ENCODE assay signal across 11 mouse cellular contexts in genomic region chr15:86122261-86122949, GRCm38 (mm10).
DNase-seq lines count a peak whose midpoint lies in the region; ATAC-seq and TF ChIP-seq lines count a peak whose summit lies in the region.
"Had no signal": no experiment of that assay in that cellular context is flagged by ENCODE, and none has a peak within 500 bp of the region (broad histone marks: within the 10 kb centered on the region; RNA-seq: fewer than 3 reads in every experiment).

No protein-coding gene starts in this region.

- H3K27me3 ChIP-seq in liver, adult 2 months (ENCODE audit: control insufficient read depth, insufficient read depth, low read length): no peaks in the 10 kb centered on the region
- H3K27me3 ChIP-seq in liver, embryonic 11.5 days (replicated peaks; ENCODE audit: control insufficient read depth, insufficient read depth, low read length): no peaks in the 10 kb centered on the region
- H3K27me3 ChIP-seq: embryonic facial prominence, embryonic 12.5 days; hindbrain, embryonic 15.5 days had no signal

- H3K4me2 ChIP-seq in liver, embryonic 11.5 days: no peak overlapping the region
- H3K4me2 ChIP-seq: embryonic facial prominence, embryonic 12.5 days; hindbrain, embryonic 15.5 days had no signal

- peak; percentile 33 for DNase-seq in liver, adult 2 months (ENCODE audit: extremely low read depth, low read depth, low spot score)
- no peak for DNase-seq in liver, embryonic 11.5 days (ENCODE audit: low spot score)
- DNase-seq in adrenal gland, postnatal 25 days: peak; percentile 67
- peak; percentile 91 for DNase-seq in gastrocnemius, adult 2 months
- peak; percentile 30 to 50 for DNase-seq in kidney, postnatal 4 days
- no peak for DNase-seq in frontal cortex, postnatal 14 days (ENCODE audit: low spot score in 2 of 2)
- DNase-seq in embryo, embryonic 10 days (ENCODE audit: low spot score): no peak
- DNase-seq in left cerebral cortex, adult 8-10 months (ENCODE audit: low spot score in 2 of 2): no peak

- no peaks in the 10 kb centered on the region for H3K79me2 ChIP-seq in liver, adult 2 months (ENCODE audit: control insufficient read depth, insufficient read depth, low read length)

- H3K4me3 ChIP-seq in liver, adult 2 months (ENCODE audit: insufficient read depth, low read depth, low read length): no peak overlapping the region
- no peak overlapping the region for H3K4me3 ChIP-seq in liver, embryonic 11.5 days (ENCODE audit: low read depth, low read length)
- no peak overlapping the region for H3K4me3 ChIP-seq in gastrocnemius, adult 2 months
- H3K4me3 ChIP-seq: embryonic facial prominence, embryonic 12.5 days; hindbrain, embryonic 15.5 days had no signal

- no peak for TF ChIP-seq CTCF in liver, adult 2 months (IDR thresholded peaks at IDR 0.05; ENCODE audit: low read depth, low read length)
- peak; percentile 6; the same call in 1 of the 2 replicates for TF ChIP-seq CTCF in gastrocnemius, adult 2 months (IDR thresholded peaks at IDR 0.05)

- intact Hi-C loops in gastrocnemius, adult 2 months (cut with DNase I): loop anchor here (1.0 to 5.0 kb wide), 2 partner anchors 35 to 64 kb away; no protein-coding TSS in a partner anchor

- H3K27ac ChIP-seq in liver, adult 2 months (replicated peaks; ENCODE audit: insufficient read depth, low read depth, low read length): no peak overlapping the region
- no peak overlapping the region for H3K27ac ChIP-seq in liver, embryonic 11.5 days (ENCODE audit: low read depth, low read length)
- H3K27ac ChIP-seq in gastrocnemius, adult 2 months: peak overlapping the region; percentile 87
- H3K27ac ChIP-seq: embryonic facial prominence, embryonic 12.5 days; hindbrain, embryonic 15.5 days; macrophage had no signal

- H3K9me3 ChIP-seq in liver, embryonic 11.5 days (ENCODE audit: control insufficient read depth, low read length): no peaks in the 10 kb centered on the region
- H3K9me3 ChIP-seq: embryonic facial prominence, embryonic 12.5 days; hindbrain, embryonic 15.5 days had no signal

- 79% methylated on average over 9 of the region's 9 CpGs for WGBS in liver, adult 2 months
- 89% methylated on average over 9 of the region's 9 CpGs for WGBS in liver, embryonic 11.5 days

- TF ChIP-seq POLR2A in liver, adult 2 months (IDR thresholded peaks at IDR 0.05; ENCODE audit: extremely low read depth, insufficient read depth, low read length): no peak

- no peak for ATAC-seq in liver, embryonic 11.5 days (replicated peaks; ENCODE audit: low FRiP score)

- H3K4me1 ChIP-seq in liver, adult 2 months (ENCODE audit: control insufficient read depth, insufficient read depth, low read length): no peaks in the 10 kb centered on the region; the same call in 1 of the 2 replicates
- no peaks in the 10 kb centered on the region for H3K4me1 ChIP-seq in liver, embryonic 11.5 days (replicated peaks; ENCODE audit: control insufficient read depth, insufficient read depth, low read length)

- no peaks in the 10 kb centered on the region for H3K36me3 ChIP-seq in liver, adult 2 months (ENCODE audit: control insufficient read depth, insufficient read depth, low read length)
- peaks cover 17% of the 10 kb centered on the region for H3K36me3 ChIP-seq in liver, embryonic 11.5 days (ENCODE audit: control insufficient read depth, insufficient read depth, low read length)

- H3K9ac ChIP-seq in liver, adult 2 months (ENCODE audit: low read depth, low read length): no peak overlapping the region
- H3K9ac ChIP-seq in liver, embryonic 11.5 days (ENCODE audit: low read depth, low read length): no peak overlapping the region
- H3K9ac ChIP-seq: embryonic facial prominence, embryonic 12.5 days; hindbrain, embryonic 15.5 days had no signal

Comparison
In these comparisons a context has a peak if more than half of its experiments do, and no peak if none do; other contexts are left out.
1. DNase-seq: peak in liver, adult 2 months (single experiment), adrenal gland, postnatal 25 days (single experiment), gastrocnemius, adult 2 months (single experiment) and kidney, postnatal 4 days (2 of 2); none in liver, embryonic 11.5 days (single experiment), frontal cortex, postnatal 14 days (0 of 2), embryo, embryonic 10 days (single experiment) and left cerebral cortex, adult 8-10 months (0 of 2).